Mouse (Mus musculus): ENCODE measurements around the gene Slc22a23.

DNA sequence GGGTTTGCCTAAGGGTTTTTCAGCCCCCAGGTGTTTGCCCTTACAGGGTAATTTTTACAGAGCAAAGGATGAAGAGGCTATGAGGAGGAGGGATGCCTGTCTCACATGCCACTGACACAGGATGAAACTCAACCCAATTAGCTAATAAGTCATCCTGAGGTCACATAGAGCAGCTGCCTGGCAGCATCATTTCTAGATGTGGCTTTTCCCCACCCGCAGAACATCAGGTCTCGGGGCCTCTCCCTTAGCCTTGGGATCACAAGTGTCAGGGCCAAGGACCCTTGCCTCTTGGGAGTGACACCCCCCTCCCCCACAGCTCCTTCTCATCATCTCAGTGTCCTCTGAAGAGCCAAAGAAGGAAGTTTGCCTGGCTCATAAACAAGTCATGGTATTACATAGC lies 21.6 kb downstream of the Slc22a23 start:
- TF ChIP-seq CTCF (IDR thresholded peaks at IDR 0.05; ENCODE audit: low read depth) (no peak), EP300 (IDR thresholded peaks at IDR 0.05; ENCODE audit: low read depth) (no peak)
